Mouse (Mus musculus) A20 (cell line): ENCODE data around the gene Setd6.

Source experiments
- DNase-seq: peaks from one replicate; pipeline ENCODE4 v3.0.0-alpha.2; 2011; ENCODE audit warnings: low read depth, low spot score

The Setd6 gene

GRCm38 (mm10) chr8:95715676-95716531 lies at the start of gene Setd6:
Gene Setd6 (plus strand): TSS chr8:95715881.
- DNase-seq = peak; percentile 94

- no peak for DNase-seq
Measured at GRCm38 (mm10) chr8:95668163-95668958, 47.3 kb upstream of the Setd6 start.

- DNase-seq = no peak
Measured at GRCm38 (mm10) chr8:95669967-95670366, 45.7 kb upstream of the Setd6 start.

GRCm38 (mm10) chr8:95671861-95672260 lies 43.8 kb upstream of the Setd6 start:
- DNase-seq = no peak

GRCm38 (mm10) chr8:95672811-95673210 lies 42.9 kb upstream of the Setd6 start:
- DNase-seq = no peak

GRCm38 (mm10) chr8:95676631-95677030 lies 39.0 kb upstream of the Setd6 start, which contains the start of gene Ndrg4:
Gene Ndrg4 (plus strand): TSS chr8:95676980.
- DNase-seq = no peak

GRCm38 (mm10) chr8:95677591-95678023 lies 38.1 kb upstream of the Setd6 start:
- DNase-seq = no peak

- no peak for DNase-seq
Measured at GRCm38 (mm10) chr8:95678024-95678611, 37.6 kb upstream of the Setd6 start.

- DNase-seq = no peak
Measured at GRCm38 (mm10) chr8:95688073-95688672, 27.5 kb upstream of the Setd6 start.

- peak; percentile 29 for DNase-seq
Measured at GRCm38 (mm10) chr8:95690929-95691541, 24.6 kb upstream of the Setd6 start.

- no peak for DNase-seq
Measured at GRCm38 (mm10) chr8:95694631-95695030, 21.1 kb upstream of the Setd6 start.

- no peak for DNase-seq
Measured at GRCm38 (mm10) chr8:95696661-95697060, 19.0 kb upstream of the Setd6 start.

- DNase-seq = peak; percentile 75
Measured at GRCm38 (mm10) chr8:95697128-95697527, 18.6 kb upstream of the Setd6 start.

- DNase-seq = no peak
Measured at GRCm38 (mm10) chr8:95698179-95698578, 17.5 kb upstream of the Setd6 start.

- DNase-seq = no peak
Measured at GRCm38 (mm10) chr8:95700282-95700681, 15.4 kb upstream of the Setd6 start.

- DNase-seq = no peak
Measured at GRCm38 (mm10) chr8:95701809-95702208, 13.9 kb upstream of the Setd6 start.

- peak; percentile 71 for DNase-seq
Measured at GRCm38 (mm10) chr8:95702480-95703446, 12.9 kb upstream of the Setd6 start.

GRCm38 (mm10) chr8:95703461-95704260 lies 12.0 kb upstream of the Setd6 start:
- no peak for DNase-seq

- no peak for DNase-seq
Measured at GRCm38 (mm10) chr8:95704538-95704937, 11.1 kb upstream of the Setd6 start.
